Mouse (Mus musculus) midbrain, postnatal 0 days (tissue): Measurements from ENCODE around the gene Mphosph9. TPM values are rescaled to one million over a fixed set of nuclear protein-coding genes. Genes with fewer than 3 reads are reported as not detected.

Experiments used
- ATAC-seq: fragments of 200-750 bp; cut with Nextera tagmentation; 2 replicates; pipeline ENCODE4 v1.8.0; 2017; ENCODE audit warnings: moderate number of reproducible peaks, mild to moderate bottlenecking, moderate TSS enrichment, moderate library complexity; ENCODE audit not compliant: low FRiP score
- DNase-seq: peaks from one replicate; pipeline ENCODE4 v3.0.0-alpha.2; 2015; ENCODE audit warnings: low spot score
- H3K27ac ChIP-seq: fragments of 300-500 bp; sonication (generic); 2 replicates; pipeline ENCODE4 v1.5.1; 2014; ENCODE audit warnings: low read depth, mild to moderate bottlenecking, low read length, mixed read lengths
- H3K27me3 ChIP-seq: fragments of 300-500 bp; sonication (generic); 2 replicates; pipeline ENCODE4 v1.6.1; 2014; ENCODE audit warnings: low read length, control low read depth, mixed read lengths; ENCODE audit not compliant: insufficient read depth
- H3K36me3 ChIP-seq: fragments of 300-500 bp; sonication (generic); 2 replicates; pipeline ENCODE4 v1.6.1; 2014; ENCODE audit warnings: low read length, control low read depth, mixed read lengths; ENCODE audit not compliant: insufficient read depth
- H3K4me1 ChIP-seq: fragments of 300-500 bp; sonication (generic); 2 replicates; pipeline ENCODE4 v1.6.1; 2014; ENCODE audit warnings: mild to moderate bottlenecking, control low read depth, antibody characterized with exemption, low read length, mixed read lengths; ENCODE audit not compliant: insufficient read depth
- H3K4me2 ChIP-seq: fragments of 300-500 bp; sonication (generic); 2 replicates; pipeline ENCODE4 v1.6.1; 2014; ENCODE audit warnings: low read depth, mild to moderate bottlenecking, low read length, mixed read lengths; ENCODE audit not compliant: poor library complexity, severe bottlenecking
- H3K4me3 ChIP-seq: fragments of 300-500 bp; sonication (generic); 2 replicates; pipeline ENCODE4 v1.5.1; 2014; ENCODE audit warnings: low read depth, mild to moderate bottlenecking, low read length, moderate library complexity
- H3K9ac ChIP-seq: fragments of 300-500 bp; sonication (generic); replicated peaks from 2 replicates; pipeline ENCODE4 v1.6.1; 2014; ENCODE audit warnings: mild to moderate bottlenecking, low read length, moderate library complexity, mixed read lengths; ENCODE audit not compliant: poor library complexity, severe bottlenecking
- H3K9me3 ChIP-seq: fragments of 300-500 bp; sonication (generic); 2 replicates; pipeline ENCODE4 v1.6.1; 2016; ENCODE audit warnings: low read length, control low read depth
- CTCF ChIP-seq: IDR thresholded peaks from 2 replicates; pipeline ENCODE4 v1.5.1; 2016; ENCODE audit warnings: antibody characterized with exemption, mild to moderate bottlenecking
- WGBS: fragments of 180-500 bp; shearing (Covaris S2); extraction: QIAGEN DNeasy Blood & Tissue Kit; methylation state at CpG from one replicate; pipeline ENCODE4 v1.1.7; 2014; 5-methylcytosine and 5-hydroxymethylcytosine counted together
- polyA plus RNA-seq: library from polyadenylated mRNA; unstranded; fragments of >200 nt; fragmentation: Nextera tagmentation; extraction: Ambion mirVana; gene quantifications from 2 replicates; pipeline ENCODE4 v1.2.1, GENCODE M21; 2015
- total RNA-seq: library from RNA; depleted of rRNA; stranded (reverse); fragments of >200 nt; gene quantifications from 2 replicates; pipeline ENCODE4 v1.2.3, GENCODE M21; 2014

The Mphosph9 gene
- total and polyA plus RNA-seq, 2 experiments from 2014 or later = 9.6 to 19.0 TPM

- Histone ChIP-seq H3K9me3 (no peaks in the 10 kb centered on the region), H3K36me3 (0 out of 2 replicates have a peak, but pooled peaks cover 8% of the 10 kb centered on the region), H3K27me3 (no peaks in the 10 kb centered on the region), H3K4me2 (no peak overlapping the region), H3K27ac (no peak overlapping the region), H3K4me3 (no peak overlapping the region), H3K4me1 (no peaks in the 10 kb centered on the region), H3K9ac (no peak overlapping the region)
- no peak for ATAC-seq
- DNase-seq = peak; percentile 55
- WGBS = 59% methylated on average over 9 of the region's 9 CpGs
- TF ChIP-seq CTCF = no peak
These were observed 10.1 kb upstream of the Mphosph9 start for GRCm38 (mm10) chr5:124337909-124338308.

GRCm38 (mm10) chr5:124337103-124337502 is 9.3 kb upstream of the Mphosph9 start:
- Histone ChIP-seq H3K27ac (no peak overlapping the region), H3K4me1 (no peaks in the 10 kb centered on the region), H3K4me2 (no peak overlapping the region), H3K9me3 (no peaks in the 10 kb centered on the region), H3K4me3 (no peak overlapping the region), H3K9ac (peak overlapping the region; percentile 29; the same call in 1 of the 2 replicates), H3K27me3 (no peaks in the 10 kb centered on the region), H3K36me3 (0 out of 2 replicates have a peak, but pooled peaks cover 8% of the 10 kb centered on the region)
- DNase-seq = no peak
- TF ChIP-seq CTCF = no peak
- ATAC-seq = no peak
- WGBS = 88% methylated on average over 9 of the region's 9 CpGs

- Histone ChIP-seq H3K36me3 (0 out of 2 replicates have a peak, but pooled peaks cover 8% of the 10 kb centered on the region), H3K4me2 (no peak overlapping the region), H3K9ac (no peak overlapping the region), H3K9me3 (no peaks in the 10 kb centered on the region), H3K4me1 (no peaks in the 10 kb centered on the region), H3K4me3 (no peak overlapping the region), H3K27ac (peak overlapping the region; percentile 39; the same call in 1 of the 2 replicates), H3K27me3 (no peaks in the 10 kb centered on the region)
- no peak for TF ChIP-seq CTCF
- 26% methylated on average over 6 of the region's 6 CpGs for WGBS
- ATAC-seq (peak; percentile 70), DNase-seq (peak; percentile 93)
These were observed 6.6 kb upstream of the Mphosph9 start for GRCm38 (mm10) chr5:124334392-124334791.

- Histone ChIP-seq H3K4me2 (no peak overlapping the region), H3K9me3 (no peaks in the 10 kb centered on the region), H3K4me1 (peaks cover 7% of the 10 kb centered on the region; the same call in 1 of the 2 replicates), H3K36me3 (no peaks in the 10 kb centered on the region), H3K27me3 (no peaks in the 10 kb centered on the region), H3K9ac (no peak overlapping the region), H3K4me3 (no peak overlapping the region), H3K27ac (no peak overlapping the region)
- DNase-seq (no peak), ATAC-seq (no peak)
- no peak for TF ChIP-seq CTCF
- 90% methylated on average over 6 of the region's 6 CpGs for WGBS
These were observed 2.3 kb upstream of the Mphosph9 start for GRCm38 (mm10) chr5:124330086-124330485.

- Histone ChIP-seq H3K4me2 (peak overlapping the region; percentile 52), H3K9ac (peak overlapping the region; percentile 75), H3K4me1 (peaks cover 7% of the 10 kb centered on the region; the same call in 1 of the 2 replicates), H3K27ac (peak overlapping the region; percentile 98; the same call in 1 of the 2 replicates), H3K9me3 (no peaks in the 10 kb centered on the region), H3K4me3 (peak overlapping the region; percentile 63), H3K27me3 (no peaks in the 10 kb centered on the region), H3K36me3 (no peaks in the 10 kb centered on the region)
- no peak for DNase-seq
- no peak for ATAC-seq
- no peak for TF ChIP-seq CTCF
- 1% methylated on average over 8 of the region's 8 CpGs for WGBS
These were observed 943 bp downstream of the Mphosph9 start for GRCm38 (mm10) chr5:124326829-124327228.

GRCm38 (mm10) chr5:124317648-124318047 is 10.1 kb downstream of the Mphosph9 start:
- no peaks in the 10 kb centered on the region for H3K27me3 ChIP-seq
- H3K4me1 ChIP-seq = no peaks in the 10 kb centered on the region
- no peak overlapping the region for H3K4me2 ChIP-seq
- no peak overlapping the region for H3K27ac ChIP-seq
- WGBS = 94% methylated on average over 7 of the region's 7 CpGs
- no peak overlapping the region for H3K9ac ChIP-seq
- ATAC-seq = no peak
- H3K4me3 ChIP-seq = no peak overlapping the region
- DNase-seq = no peak
- H3K9me3 ChIP-seq = no peaks in the 10 kb centered on the region
- H3K36me3 ChIP-seq = peaks cover 27% of the 10 kb centered on the region
- TF ChIP-seq CTCF = no peak
